In the genomic region with DNA sequence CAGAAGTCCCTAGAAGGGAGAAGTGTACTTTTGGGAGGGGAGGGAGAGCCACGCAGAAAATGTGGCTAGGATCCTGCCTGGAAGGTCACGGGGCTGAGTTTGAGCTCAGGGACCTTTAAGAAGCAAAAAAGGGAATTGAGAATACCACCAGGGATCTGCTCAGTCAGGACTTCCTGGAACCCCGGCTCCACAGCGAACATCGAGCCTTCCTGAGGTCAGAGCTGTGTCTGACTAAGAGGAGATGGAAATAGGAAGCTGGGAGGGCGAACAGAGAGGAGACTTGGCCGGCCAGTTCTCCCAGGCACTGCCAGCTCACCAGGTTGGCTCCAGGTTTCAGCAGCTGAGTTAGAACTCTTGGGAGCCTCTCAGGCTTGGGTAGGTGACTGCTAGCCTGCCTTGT, we compare ENCODE assay signal across 15 mouse cellular contexts. TPM values are rescaled to one million over a fixed set of nuclear protein-coding genes. Genes with fewer than 3 reads are reported as not detected.
DNase-seq lines count a peak whose midpoint lies in the region; TF ChIP-seq lines count a peak whose summit lies in the region.
"Had no signal": no experiment of that assay in that cellular context is flagged by ENCODE, and none has a peak within 500 bp of the region (broad histone marks: within the 10 kb centered on the region; RNA-seq: fewer than 3 reads in every experiment).

No protein-coding gene starts in this region.

- dilution Hi-C loops in CH12.LX (cut with MboI; ENCODE audit: extremely low pct_ligation_motif_present, extremely low pct_unique_long_range_greater_than_20kb, low sequenced_read_pairs) = no loop called here

- no peak overlapping the region for H3K9ac ChIP-seq in CH12.LX (ENCODE audit: insufficient read depth, low read depth)
- H3K9ac ChIP-seq: hindbrain, embryonic 12.5 days; liver, embryonic 13.5 days had no signal

- peak overlapping the region; percentile 83 for H3K4me2 ChIP-seq in CH12.LX (ENCODE audit: insufficient read depth, low read depth, poor library complexity, severe bottlenecking)
- H3K4me2 ChIP-seq: hindbrain, embryonic 12.5 days; liver, embryonic 13.5 days had no signal

- peak; percentile 77 for TF ChIP-seq EP300 in CH12.LX (IDR thresholded peaks at IDR 0.05; ENCODE audit: low read length)

- no peak for TF ChIP-seq CTCF in kidney, adult 2 months (conservative IDR thresholded peaks at IDR 0.05; ENCODE audit: insufficient read depth, insufficient read length, low read depth, low read length)
- TF ChIP-seq CTCF in CH12.LX (conservative IDR thresholded peaks at IDR 0.05 in 1 of 2, IDR thresholded peaks at IDR 0.05 in 1 of 2; ENCODE audit: low read depth in 2 of 2, low read length in 2 of 2) = no peak

- no peak overlapping the region for H3K4me3 ChIP-seq in kidney, adult 2 months (ENCODE audit: insufficient read depth, low read depth, low read length)
- H3K4me3 ChIP-seq in CH12.LX (replicated peaks in 1 of 3; ENCODE audit: low read depth in 2 of 3, low read length in 2 of 3, poor library complexity in 1 of 3) = no peak overlapping the region
- no peak overlapping the region for H3K4me3 ChIP-seq in macrophage (ENCODE audit: inconsistent target)
- H3K4me3 ChIP-seq: erythroblast, embryonic 14.5 days; hindbrain, embryonic 12.5 days; liver, embryonic 13.5 days; midbrain, embryonic 10.5 days had no signal

- no peak overlapping the region for H3K27ac ChIP-seq in kidney, adult 2 months (ENCODE audit: insufficient read depth, low read depth, low read length)
- H3K27ac ChIP-seq in CH12.LX (ENCODE audit: insufficient read depth, low read depth) (no peak overlapping the region), macrophage (peak overlapping the region; percentile 86)
- H3K27ac ChIP-seq: hindbrain, embryonic 12.5 days; liver, embryonic 13.5 days; midbrain, embryonic 10.5 days had no signal

- 45% methylated on average over 7 of the region's 7 CpGs for WGBS in kidney, adult 2 months
- 0% methylated on average over 5 of the region's 7 CpGs for WGBS in macrophage (ENCODE audit: missing documents)

- H3K36me3 ChIP-seq in kidney, adult 2 months (ENCODE audit: control insufficient read depth, insufficient read depth, low read length) = no peaks in the 10 kb centered on the region
- no peaks in the 10 kb centered on the region for H3K36me3 ChIP-seq in CH12.LX (replicated peaks in 1 of 2; ENCODE audit: control insufficient read depth in 1 of 2, insufficient read depth in 1 of 2, low read length in 1 of 2)
- no peaks in the 10 kb centered on the region for H3K36me3 ChIP-seq in macrophage (ENCODE audit: inconsistent target)
- H3K36me3 ChIP-seq: hindbrain, embryonic 12.5 days; liver, embryonic 13.5 days; midbrain, embryonic 10.5 days had no signal

- H3K79me2 ChIP-seq in CH12.LX (replicated peaks; ENCODE audit: control insufficient read depth, extremely low read depth, insufficient read depth, poor library complexity, severe bottlenecking) = no peaks in the 10 kb centered on the region
- no peaks in the 10 kb centered on the region for H3K79me2 ChIP-seq in macrophage (ENCODE audit: inconsistent target)

- no peak for TF ChIP-seq RAD21 in CH12.LX (IDR thresholded peaks at IDR 0.05; ENCODE audit: low read depth, low read length)

- TF ChIP-seq POLR2A in kidney, adult 2 months (IDR thresholded peaks at IDR 0.05; ENCODE audit: low read depth, low read length) = no peak
- no peak for TF ChIP-seq POLR2A in CH12.LX (IDR thresholded peaks at IDR 0.05; ENCODE audit: low read depth, low read length)

- 0 out of 2 replicates have a peak, but pooled peaks cover 3% of the 10 kb centered on the region for H3K4me1 ChIP-seq in kidney, adult 2 months (ENCODE audit: control insufficient read depth, insufficient read depth, low read length)
- H3K4me1 ChIP-seq in CH12.LX (ENCODE audit: control insufficient read depth in 1 of 2, insufficient read depth in 2 of 2) = peaks cover 9 to 13% of the 10 kb centered on the region in 2 experiments; a peak in 3 of 4 replicates
- H3K4me1 ChIP-seq: liver, embryonic 13.5 days had no signal

- DNase-seq in kidney, adult 2 months = peak; percentile 37
- no peak for DNase-seq in kidney, adult 9 months
- DNase-seq in 416B (ENCODE audit: low read depth) = peak; percentile 43
- DNase-seq in CH12.LX (ENCODE audit: extremely low read depth) = no peak
- DNase-seq in urinary bladder, adult 18-20 months (ENCODE audit: low spot score in 2 of 2) = no peak
- DNase-seq in adrenal gland, adult 2 months = no peak
- DNase-seq: cerebellum, adult 11 months; cerebellum, postnatal 25 days; gastrocnemius, postnatal 36 days; liver, embryonic 13.5 days; right cerebral cortex, postnatal 25 days had no signal

- in situ Hi-C loops in CH12.LX (cut with MboI; ENCODE audit: low pct_ligation_motif_present, low pct_unique_long_range_greater_than_20kb, low sequenced_read_pairs) = loop anchor here (5.0 kb wide), 1 partner anchor 36 kb away; no protein-coding TSS in a partner anchor

- no peaks in the 10 kb centered on the region for H3K9me3 ChIP-seq in CH12.LX (replicated peaks; ENCODE audit: low read length)
- H3K9me3 ChIP-seq: hindbrain, embryonic 12.5 days; liver, embryonic 13.5 days; midbrain, embryonic 10.5 days had no signal

- no peaks in the 10 kb centered on the region for H3K27me3 ChIP-seq in kidney, adult 2 months (replicated peaks; ENCODE audit: control insufficient read depth, insufficient read depth, low read length)
- no peaks in the 10 kb centered on the region for H3K27me3 ChIP-seq in CH12.LX (replicated peaks)
- H3K27me3 ChIP-seq: hindbrain, embryonic 12.5 days; liver, embryonic 13.5 days had no signal

TF ChIP-seq in CH12.LX, 34 proteins besides CTCF, POLR2A, EP300 and RAD21:
- 0 out of 2 replicates have a peak, but pooled peaks have one; percentile 10 for TF ChIP-seq NRF1 (IDR thresholded peaks at IDR 0.05; ENCODE audit: low read depth, low read length)
- no peak for TF ChIP-seq GABPA (IDR thresholded peaks at IDR 0.05; ENCODE audit: insufficient replicate concordance, low read depth, low read length)
- no peak for TF ChIP-seq MYC (IDR thresholded peaks at IDR 0.05; ENCODE audit: low read depth, low read length)
- no peak for TF ChIP-seq ETS1 (conservative IDR thresholded peaks at IDR 0.05; ENCODE audit: low read depth, low read length)
- 0 out of 2 replicates have a peak, but pooled peaks have one; percentile 14 for TF ChIP-seq MEF2A (IDR thresholded peaks at IDR 0.05; ENCODE audit: borderline replicate concordance, low read depth, low read length)
- no peak for TF ChIP-seq UBTF (IDR thresholded peaks at IDR 0.05; ENCODE audit: low read depth, low read length)
- TF ChIP-seq ELF1 (IDR thresholded peaks at IDR 0.05; ENCODE audit: low read depth, low read length) = peak; percentile 71
- peak; percentile 51; the same call in 1 of the 2 replicates for TF ChIP-seq SIN3A (IDR thresholded peaks at IDR 0.05; ENCODE audit: low read length)
- TF ChIP-seq TCF12 (IDR thresholded peaks at IDR 0.05; ENCODE audit: low read depth, low read length) = peak; percentile 45; the same call in 1 of the 2 replicates
- TF ChIP-seq USF1 (IDR thresholded peaks at IDR 0.05; ENCODE audit: low read depth, low read length) = no peak
- no peak for TF ChIP-seq PAX5 (IDR thresholded peaks at IDR 0.05; ENCODE audit: low read length)
- TF ChIP-seq IRF4 (IDR thresholded peaks at IDR 0.05; ENCODE audit: low read depth, low read length) = peak; percentile 79
- TF ChIP-seq TBP (conservative IDR thresholded peaks at IDR 0.05; ENCODE audit: low read depth, low read length) = no peak
- TF ChIP-seq CHD1 (IDR thresholded peaks at IDR 0.05; ENCODE audit: low read depth, low read length) = no peak
- TF ChIP-seq MAFK (IDR thresholded peaks at IDR 0.05; ENCODE audit: insufficient replicate concordance, low read length) = peak; percentile 27; the same call in 1 of the 2 replicates
- no peak for TF ChIP-seq ZNF384 (IDR thresholded peaks at IDR 0.05; ENCODE audit: low read depth, low read length)
- no peak for TF ChIP-seq ZC3H11A (IDR thresholded peaks at IDR 0.05; ENCODE audit: low read depth, low read length)
- 0 out of 2 replicates have a peak, but pooled peaks have one; percentile 19 for TF ChIP-seq NELFE (IDR thresholded peaks at IDR 0.05; ENCODE audit: low read depth, low read length)

RNA-seq across cellular contexts. Expression of a gene that starts 14.5 kb away (rescaled TPM):
- 8.0 and 8.6 TPM in 2 replicates for polyA plus RNA-seq in kidney, adult 2 months (2012; rRNA removed)
- 9.9 TPM in 2 replicates for total RNA-seq in CH12.LX (2012; rRNA removed)
- total RNA-seq in CH12.LX (2014; rRNA removed) = 4.2 and 4.5 TPM in 2 replicates
- 9.0 and 11.2 TPM in 2 replicates for polyA plus RNA-seq in CH12.LX (2012; ENCODE audit: insufficient read length, low read depth)
- 100 to 1,000 TPM in 5 of 26 experiments, 10 to 100 TPM in 21; 16.7 to 137 (median 78.1) TPM for total RNA-seq in macrophage (2018; cell fraction: chromatin; rRNA removed)
- total RNA-seq in macrophage (2018; cell fraction: cytosol; rRNA removed) = 10 to 100 TPM in 23 of 26 experiments, 1 to 10 TPM in 3; 7.8 to 23.6 (median 14.8) TPM
- total RNA-seq in macrophage (2018; cell fraction: nucleus; rRNA removed) = 10 to 100 TPM in 25 of 26 experiments, 1 to 10 TPM in 1; 9.3 to 75.6 (median 42.6) TPM
- polyA plus RNA-seq in macrophage (2018) = 9.0 to 14.1 TPM (median 9.9 TPM) in 3 replicates
- total RNA-seq in adrenal gland, adult 2 months (2021) = 1 to 10 TPM; 5.3 to 9.7 TPM
- 12.6 and 18.2 TPM in 2 replicates for polyA plus RNA-seq in adrenal gland, adult 2 months (2012; rRNA removed)

Comparison
In these comparisons a context has a peak if more than half of its experiments do, and no peak if none do; other contexts are left out.
1. DNase-seq: peak in kidney, adult 2 months (single experiment) and 416B (single experiment); none in kidney, adult 9 months (single experiment), CH12.LX (single experiment), urinary bladder, adult 18-20 months (0 of 2) and adrenal gland, adult 2 months (single experiment).